Mouse (Mus musculus) neural tube, embryonic 11.5 days (tissue): Measurements from ENCODE around the gene Xirp2. TPM values are rescaled to one million over a fixed set of nuclear protein-coding genes. Genes with fewer than 3 reads are reported as not detected.

ENCODE experiments used
- ATAC-seq: fragments of 200-750 bp; cut with Nextera tagmentation; 2 replicates; pipeline ENCODE4 v1.8.0; 2017; ENCODE audit warnings: moderate number of reproducible peaks, mild to moderate bottlenecking, moderate TSS enrichment, moderate library complexity; ENCODE audit not compliant: insufficient read depth, low FRiP score, low TSS enrichment
- DNase-seq: peaks from one replicate; pipeline ENCODE4 v3.0.0-alpha.2; 2015; ENCODE audit warnings: low spot score
- H3K27ac ChIP-seq: fragments of 300-500 bp; sonication (generic); 2 replicates; pipeline ENCODE4 v1.5.1; 2014; ENCODE audit warnings: low read depth, mild to moderate bottlenecking, low read length
- H3K27me3 ChIP-seq: fragments of 300-500 bp; sonication (generic); 2 replicates; pipeline ENCODE4 v1.6.1; 2014; ENCODE audit warnings: mild to moderate bottlenecking, low read length, mixed read lengths; ENCODE audit not compliant: control insufficient read depth, insufficient read depth
- H3K36me3 ChIP-seq: fragments of 300-500 bp; sonication (generic); 2 replicates; pipeline ENCODE4 v1.6.1; 2014; ENCODE audit warnings: mild to moderate bottlenecking, low read length, moderate library complexity, mixed read lengths; ENCODE audit not compliant: control insufficient read depth, insufficient read depth
- H3K4me1 ChIP-seq: fragments of 300-500 bp; sonication (generic); 2 replicates; pipeline ENCODE4 v1.6.1; 2014; ENCODE audit warnings: low read length, mixed read lengths; ENCODE audit not compliant: control insufficient read depth, insufficient read depth
- H3K4me2 ChIP-seq: fragments of 300-500 bp; sonication (generic); 2 replicates; pipeline ENCODE4 v1.6.1; 2014; ENCODE audit warnings: low read depth, mild to moderate bottlenecking, moderate library complexity
- H3K4me3 ChIP-seq: fragments of 300-500 bp; sonication (generic); 2 replicates; pipeline ENCODE4 v1.5.1; 2014; ENCODE audit warnings: low read depth, low read length
- H3K9ac ChIP-seq: fragments of 300-500 bp; sonication (generic); 2 replicates; pipeline ENCODE4 v1.6.1; 2014; ENCODE audit warnings: mild to moderate bottlenecking, low read length
- H3K9me3 ChIP-seq: fragments of 300-500 bp; sonication (generic); 2 replicates; pipeline ENCODE4 v1.6.1; 2016; ENCODE audit warnings: low read length; ENCODE audit not compliant: control insufficient read depth
- WGBS: fragments of 180-500 bp; shearing (Covaris S2); extraction: QIAGEN DNeasy Blood & Tissue Kit; methylation state at CpG from one replicate; pipeline ENCODE4 v1.1.7; 2014; 5-methylcytosine and 5-hydroxymethylcytosine counted together
- polyA plus RNA-seq: library from polyadenylated mRNA; unstranded; fragments of >200 nt; fragmentation: Nextera tagmentation; extraction: Ambion mirVana; gene quantifications from 2 replicates; pipeline ENCODE4 v1.2.1, GENCODE M21; 2014

The Xirp2 gene
- polyA plus RNA-seq, 1 experiment from 2014 or later, result not detected

GRCm38 (mm10) chr2:67567141-67567680, 121.4 kb downstream of the Xirp2 start:
- no peak for ATAC-seq
- peak overlapping the region; percentile 78 for H3K4me3 ChIP-seq
- no peak overlapping the region for H3K27ac ChIP-seq
- no peaks in the 10 kb centered on the region for H3K9me3 ChIP-seq
- peak overlapping the region; percentile 73 for H3K9ac ChIP-seq
- DNase-seq, result peak; percentile 12
- H3K27me3 ChIP-seq, result no peaks in the 10 kb centered on the region
- peak overlapping the region; percentile 81 for H3K4me2 ChIP-seq
- H3K36me3 ChIP-seq, result no peaks in the 10 kb centered on the region
- H3K4me1 ChIP-seq, result no peaks in the 10 kb centered on the region; the same call in 1 of the 2 replicates
- 15% methylated on average over 8 of the region's 8 CpGs for WGBS

Other genes with a start within 250 kb of the Xirp2 start
- not detected in 2 replicates for gene Gm21830, start 32.3 kb upstream of the Xirp2 start, polyA plus RNA-seq
- gene Gm26727, start 12.8 kb upstream of the Xirp2 start, polyA plus RNA-seq, result not detected in 2 replicates
- 21.1 and 23.7 TPM in 2 replicates for gene B3galt1, start 119.9 kb downstream of the Xirp2 start, polyA plus RNA-seq